Mouse (Mus musculus) macrophage (primary cell): ENCODE measurements around the gene Enc1. TPM values are rescaled to one million over a fixed set of nuclear protein-coding genes. Genes with fewer than 3 reads are reported as not detected.

Experiments
- H3K27ac ChIP-seq: fragments of 350-480 bp; formaldehyde crosslinking; 2 replicates; pipeline ENCODE4 v1.9.0; 2021
- H3K36me3 ChIP-seq: fragments of 350-480 bp; formaldehyde crosslinking; 2 replicates; pipeline ENCODE4 v1.9.0; 2021; ENCODE audit errors: inconsistent target
- H3K4me3 ChIP-seq: fragments of 350-480 bp; formaldehyde crosslinking; 2 replicates; pipeline ENCODE4 v1.9.0; 2021; ENCODE audit errors: inconsistent target
- H3K79me2 ChIP-seq: fragments of 350-480 bp; formaldehyde crosslinking; 2 replicates; pipeline ENCODE4 v1.9.0; 2021; ENCODE audit errors: inconsistent target
- WGBS: methylation state at CpG from one replicate; pipeline ENCODE4 v1.1.7; 2026; ENCODE audit warnings: inconsistent platforms; ENCODE audit not compliant: missing documents; 5-methylcytosine and 5-hydroxymethylcytosine counted together
- polyA plus RNA-seq: library from polyadenylated mRNA; stranded (reverse); fragments of 250-400 nt; gene quantifications from 3 replicates; pipeline ENCODE4 v1.2.4, GENCODE M21; 2018; ENCODE audit warnings: inconsistent platforms

The Enc1 gene
- polyA plus RNA-seq, 1 experiment from 2014 or later = 8.5 TPM

- Histone ChIP-seq H3K4me3 (no peak overlapping the region), H3K36me3 (no peaks in the 10 kb centered on the region), H3K27ac (no peak overlapping the region), H3K79me2 (peaks cover 19% of the 10 kb centered on the region)
- WGBS = 70% methylated on average over 16 of the region's 16 CpGs
Measured at GRCm38 (mm10) chr13:97238181-97238981, 2.5 kb upstream of the Enc1 start.

GRCm38 (mm10) chr13:97239343-97240180, 1.3 kb upstream of the Enc1 start:
- no peak overlapping the region for H3K4me3 ChIP-seq
- no peaks in the 10 kb centered on the region for H3K36me3 ChIP-seq
- no peak overlapping the region for H3K27ac ChIP-seq
- H3K79me2 ChIP-seq = peaks cover 31% of the 10 kb centered on the region
- 16% methylated on average over 23 of the region's 23 CpGs for WGBS

GRCm38 (mm10) chr13:97240279-97240964, 483 bp upstream of the Enc1 start:
- H3K4me3 ChIP-seq = peak overlapping the region; percentile 43
- under 1% methylated on average over 34 of the region's 36 CpGs for WGBS
- H3K36me3 ChIP-seq = peaks cover 6% of the 10 kb centered on the region; the same call in 1 of the 2 replicates
- H3K27ac ChIP-seq = peak overlapping the region; percentile 83
- peaks cover 39% of the 10 kb centered on the region for H3K79me2 ChIP-seq

- WGBS = 5% methylated on average over 19 of the region's 20 CpGs
- peaks cover 51% of the 10 kb centered on the region for H3K79me2 ChIP-seq
- no peak overlapping the region for H3K27ac ChIP-seq
- peaks cover 20% of the 10 kb centered on the region for H3K36me3 ChIP-seq
- H3K4me3 ChIP-seq = peak overlapping the region; percentile 44
Measured at GRCm38 (mm10) chr13:97241787-97242280, 929 bp downstream of the Enc1 start.

GRCm38 (mm10) chr13:97242716-97243115, 1.8 kb downstream of the Enc1 start:
- Histone ChIP-seq H3K36me3 (peaks cover 27% of the 10 kb centered on the region), H3K4me3 (no peak overlapping the region; the same call in 1 of the 2 replicates), H3K27ac (no peak overlapping the region), H3K79me2 (peaks cover 51% of the 10 kb centered on the region)
- WGBS = 64% methylated on average over 6 of the region's 6 CpGs

GRCm38 (mm10) chr13:97243962-97244711, 3.2 kb downstream of the Enc1 start:
- Histone ChIP-seq H3K36me3 (peaks cover 34% of the 10 kb centered on the region), H3K79me2 (peaks cover 51% of the 10 kb centered on the region), H3K27ac (no peak overlapping the region), H3K4me3 (no peak overlapping the region)
- 84% methylated on average over 15 of the region's 15 CpGs for WGBS

GRCm38 (mm10) chr13:97244712-97245105, 3.8 kb downstream of the Enc1 start:
- Histone ChIP-seq H3K36me3 (peaks cover 34% of the 10 kb centered on the region), H3K4me3 (no peak overlapping the region)
- WGBS = 98% methylated on average over 7 of the region's 11 CpGs

GRCm38 (mm10) chr13:97245157-97245556, 4.3 kb downstream of the Enc1 start:
- Histone ChIP-seq H3K79me2 (peaks cover 51% of the 10 kb centered on the region), H3K36me3 (peaks cover 39% of the 10 kb centered on the region), H3K27ac (no peak overlapping the region), H3K4me3 (no peak overlapping the region)
- WGBS = 92% methylated on average over 12 of the region's 12 CpGs

More at GRCm38 (mm10) chr13:97244712-97245105, 3.8 kb downstream of the Enc1 start:
- H3K79me2 ChIP-seq = peaks cover 51% of the 10 kb centered on the region
- H3K27ac ChIP-seq = no peak overlapping the region

GRCm38 (mm10) chr13:97246217-97246616, 5.3 kb downstream of the Enc1 start:
- H3K79me2 ChIP-seq = peaks cover 51% of the 10 kb centered on the region
- 98% methylated on average over 16 of the region's 16 CpGs for WGBS
- H3K27ac ChIP-seq = no peak overlapping the region
- H3K36me3 ChIP-seq = peaks cover 49% of the 10 kb centered on the region
- H3K4me3 ChIP-seq = no peak overlapping the region

GRCm38 (mm10) chr13:97247754-97248153, 6.8 kb downstream of the Enc1 start:
- H3K36me3 ChIP-seq = peaks cover 49% of the 10 kb centered on the region
- 93% methylated on average over 4 of the region's 4 CpGs for WGBS
- H3K27ac ChIP-seq = no peak overlapping the region
- no peak overlapping the region for H3K4me3 ChIP-seq
- peaks cover 38% of the 10 kb centered on the region for H3K79me2 ChIP-seq

- Histone ChIP-seq H3K36me3 (peaks cover 49% of the 10 kb centered on the region), H3K27ac (no peak overlapping the region)
- 68% methylated on average over 5 of the region's 5 CpGs for WGBS
Measured at GRCm38 (mm10) chr13:97249051-97249461, 8.2 kb downstream of the Enc1 start.

GRCm38 (mm10) chr13:97249507-97250078, 8.7 kb downstream of the Enc1 start:
- H3K79me2 ChIP-seq = peaks cover 20% of the 10 kb centered on the region; the same call in 1 of the 2 replicates
- 90% methylated on average over 5 of the region's 5 CpGs for WGBS
- peaks cover 49% of the 10 kb centered on the region for H3K36me3 ChIP-seq
- H3K4me3 ChIP-seq = no peak overlapping the region
- no peak overlapping the region for H3K27ac ChIP-seq

More at GRCm38 (mm10) chr13:97249051-97249461, 8.2 kb downstream of the Enc1 start:
- peaks cover 25% of the 10 kb centered on the region; the same call in 1 of the 2 replicates for H3K79me2 ChIP-seq
- H3K4me3 ChIP-seq = no peak overlapping the region

- Histone ChIP-seq H3K27ac (no peak overlapping the region), H3K36me3 (peaks cover 46% of the 10 kb centered on the region), H3K79me2 (peaks cover 14% of the 10 kb centered on the region; the same call in 1 of the 2 replicates), H3K4me3 (no peak overlapping the region)
- 97% methylated on average over 5 of the region's 5 CpGs for WGBS
Measured at GRCm38 (mm10) chr13:97250148-97250547, 9.2 kb downstream of the Enc1 start.
